Mouse (Mus musculus) fibroblast of lung, adult 2 months (primary cell): ENCODE results near the gene Slc35e1.

Experiments used
- DNase-seq: peaks from one replicate; pipeline ENCODE4 v3.0.0-alpha.2; 2011; ENCODE audit warnings: low read depth

Slc35e1 gene

GRCm38 (mm10) chr8:72485456-72486199 is 6.8 kb downstream of the Slc35e1 start:
- DNase-seq: no peak

GRCm38 (mm10) chr8:72474826-72475546 is 17.4 kb downstream of the Slc35e1 start, which contains the start of gene Cherp:
TSS of gene Cherp (minus strand) at chr8:72475226.
- peak; percentile 99 for DNase-seq

- no peak for DNase-seq
These were observed 21.7 kb downstream of the Slc35e1 start for GRCm38 (mm10) chr8:72470684-72471083.

- DNase-seq: no peak
These were observed 22.4 kb downstream of the Slc35e1 start for GRCm38 (mm10) chr8:72469984-72470383.

GRCm38 (mm10) chr8:72469243-72469642 is 23.2 kb downstream of the Slc35e1 start:
- DNase-seq: no peak

- DNase-seq: no peak
These were observed 28.2 kb downstream of the Slc35e1 start for GRCm38 (mm10) chr8:72464211-72464610.

GRCm38 (mm10) chr8:72459881-72460533 is 32.4 kb downstream of the Slc35e1 start:
- no peak for DNase-seq

GRCm38 (mm10) chr8:72458457-72458856 is 34.0 kb downstream of the Slc35e1 start:
- no peak for DNase-seq

GRCm38 (mm10) chr8:72457806-72458205 is 34.6 kb downstream of the Slc35e1 start:
- DNase-seq: no peak

GRCm38 (mm10) chr8:72455317-72455716 is 37.1 kb downstream of the Slc35e1 start:
- no peak for DNase-seq

- no peak for DNase-seq
These were observed 38.5 kb downstream of the Slc35e1 start for GRCm38 (mm10) chr8:72453904-72454303.

GRCm38 (mm10) chr8:72451516-72451915 is 40.9 kb downstream of the Slc35e1 start:
- DNase-seq: no peak

- DNase-seq: no peak
These were observed 47.3 kb downstream of the Slc35e1 start for GRCm38 (mm10) chr8:72445071-72445470.

GRCm38 (mm10) chr8:72443994-72444350 is 48.4 kb downstream of the Slc35e1 start:
- DNase-seq: no peak

- DNase-seq: peak; percentile 96
These were observed 48.9 kb downstream of the Slc35e1 start, which contains the start of the genes Calr3 and 1700030K09Rik for GRCm38 (mm10) chr8:72443338-72443993. TSS of gene Calr3 (minus strand) at chr8:72443870. TSS of gene 1700030K09Rik (plus strand) at chr8:72443880.

- no peak for DNase-seq
These were observed 54.0 kb downstream of the Slc35e1 start for GRCm38 (mm10) chr8:72438248-72439015.

- no peak for DNase-seq
These were observed 57.5 kb downstream of the Slc35e1 start for GRCm38 (mm10) chr8:72434952-72435351.
